In genomic region chr10:25401356-25401755, GRCm38 (mm10) we compare ENCODE assay signal across 16 mouse cellular contexts.
"Had no signal": no experiment of that assay in that cellular context is flagged by ENCODE, and none has a peak within 500 bp of the region (broad histone marks: within the 10 kb centered on the region; RNA-seq: fewer than 3 reads in every experiment).

No protein-coding gene starts in this region.

- H3K36me3 ChIP-seq: limb, embryonic 13.5 days; liver, embryonic 12.5 days; midbrain, embryonic 10.5 days; neural tube, embryonic 15.5 days had no signal

- H3K27me3 ChIP-seq: limb, embryonic 13.5 days; liver, embryonic 12.5 days; neural tube, embryonic 15.5 days had no signal

- H3K4me3 ChIP-seq: layer of hippocampus, adult 2 months; limb, embryonic 13.5 days; liver, embryonic 12.5 days; midbrain, embryonic 10.5 days; myocyte; neural tube, embryonic 15.5 days had no signal

- H3K9me3 ChIP-seq: limb, embryonic 13.5 days; liver, embryonic 12.5 days; midbrain, embryonic 10.5 days; neural tube, embryonic 15.5 days had no signal

- H3K27ac ChIP-seq: layer of hippocampus, adult 2 months; limb, embryonic 13.5 days; liver, embryonic 12.5 days; midbrain, embryonic 10.5 days; neural tube, embryonic 15.5 days had no signal

- ATAC-seq: liver, embryonic 12.5 days had no signal

- H3K4me2 ChIP-seq: limb, embryonic 13.5 days; liver, embryonic 12.5 days; lung, embryonic 14.5 days; neural tube, embryonic 15.5 days had no signal

- DNase-seq: kidney, postnatal 10 days; kidney, postnatal 4 days; left cerebral cortex, postnatal 4 days; lung, embryonic 14.5 days; lung, postnatal 10 days; lung, postnatal 4 days; midbrain, embryonic 14.5 days; right cerebral cortex, adult 18-20 months; right cerebral cortex, postnatal 25 days; thymus, postnatal 36 days had no signal

- H3K9ac ChIP-seq: limb, embryonic 13.5 days; liver, embryonic 12.5 days; lung, embryonic 14.5 days; neural tube, embryonic 15.5 days had no signal
